Mouse (Mus musculus): ENCODE results near the gene Flt3l. TPM values are rescaled to one million over a fixed set of nuclear protein-coding genes. Genes with fewer than 3 reads are reported as not detected.
A peak's percentile ranks its signal among the peaks of the same experiment; 100 is the strongest.

Gene Flt3l
- total RNA-seq, 1 experiment from 2014 or later = 32.1 TPM

GRCm38 (mm10) chr7:45095367-45095766 is 40.9 kb downstream of the Flt3l start:
- DNase-seq = no peak

GRCm38 (mm10) chr7:45094121-45094520 is 42.1 kb downstream of the Flt3l start:
- DNase-seq = no peak

DNA sequence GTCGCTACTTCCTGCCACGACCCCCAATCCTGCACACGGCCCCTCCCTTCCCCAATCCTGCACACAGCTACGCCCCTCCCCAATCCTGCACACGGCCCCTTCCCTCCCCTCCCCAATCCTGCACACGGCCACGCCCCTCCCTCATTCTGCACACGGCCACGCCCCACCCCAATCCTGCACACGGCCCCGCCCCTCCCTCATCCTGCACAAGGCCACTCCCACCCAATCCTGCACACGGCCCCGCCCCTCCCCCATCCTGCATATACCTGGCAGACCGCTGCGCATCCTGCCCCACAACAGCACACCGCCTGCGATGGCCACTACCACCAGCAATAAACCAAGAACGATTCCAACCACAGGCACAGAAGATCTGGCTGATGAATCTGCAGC is 42.7 kb downstream of the Flt3l start:
- DNase-seq = no peak

- no peak for DNase-seq
Measured at GRCm38 (mm10) chr7:45092828-45093515, 43.3 kb downstream of the Flt3l start.

GRCm38 (mm10) chr7:45092048-45092447 is 44.2 kb downstream of the Flt3l start, which contains the start of gene Rcn3:
Gene Rcn3, minus strand, starts transcription at chr7:45092221.
- DNase-seq = peak; percentile 76

DNA sequence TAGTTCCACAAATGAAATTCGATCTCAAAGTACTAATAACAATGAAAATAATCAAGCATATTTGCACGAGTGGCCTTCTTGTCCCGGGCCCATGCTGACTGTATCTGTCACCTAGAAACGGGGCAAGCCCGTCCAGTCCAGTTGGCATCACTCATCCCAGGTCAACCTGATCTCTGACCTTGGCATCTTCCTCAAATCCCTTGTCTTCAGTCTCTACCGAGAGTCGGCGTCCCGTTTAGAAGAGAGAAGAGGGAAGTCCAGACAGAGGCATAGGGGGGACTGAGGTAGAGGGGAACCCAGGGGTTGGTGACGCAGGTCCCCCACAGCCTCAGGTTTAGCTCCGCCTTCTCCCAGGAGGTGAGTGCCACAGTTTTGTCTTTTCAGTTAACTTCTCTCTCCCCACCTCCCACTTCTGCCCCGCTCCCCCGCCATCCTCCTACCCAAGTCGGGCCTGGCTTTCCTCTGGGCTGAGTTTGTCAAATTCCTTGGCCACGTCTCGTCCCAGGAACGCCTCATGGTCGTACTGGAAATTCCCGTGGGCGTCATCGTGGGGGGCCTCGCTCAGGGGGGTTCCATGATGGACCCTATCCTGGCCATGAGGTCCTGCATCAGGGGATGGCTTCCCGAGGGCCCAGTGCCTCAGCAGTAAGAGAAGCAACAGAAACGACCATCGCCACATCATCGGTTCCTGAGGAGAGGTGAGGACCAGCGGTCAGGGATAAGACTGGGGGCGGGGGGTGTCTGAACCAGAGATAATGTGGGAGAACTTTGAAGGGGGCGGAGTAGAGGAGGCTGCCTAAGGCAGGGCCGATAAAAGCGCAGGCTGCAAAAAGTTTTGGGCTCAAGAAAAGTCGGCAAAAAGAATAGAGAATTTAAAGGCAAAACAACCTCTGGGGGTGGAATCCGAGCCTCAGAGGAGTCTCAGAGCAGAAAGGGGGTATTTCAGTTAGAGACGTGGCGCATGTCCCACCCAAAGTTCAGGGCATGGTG is 44.9 kb downstream of the Flt3l start:
- DNase-seq = no peak

GRCm38 (mm10) chr7:45090251-45090977 is 45.8 kb downstream of the Flt3l start:
- DNase-seq = no peak

DNA sequence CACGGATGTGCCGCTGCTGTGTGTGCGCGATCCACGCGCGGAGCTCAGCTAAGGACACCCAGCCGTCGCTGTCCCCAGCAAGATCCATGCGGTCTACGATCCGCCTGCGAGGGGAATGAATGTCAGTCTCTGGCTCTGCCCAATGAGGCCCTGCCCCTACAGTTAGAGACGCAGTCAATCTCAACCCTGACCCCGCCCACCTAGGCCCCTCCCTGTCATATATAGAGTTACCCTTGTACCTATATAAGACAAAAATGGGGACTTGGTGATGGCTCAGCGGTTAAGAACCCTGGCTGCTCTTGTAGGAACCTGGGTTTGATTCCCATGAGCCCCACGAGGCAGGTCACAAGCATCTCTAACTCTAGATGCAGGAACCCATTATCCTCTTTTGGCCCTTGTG is 47.6 kb downstream of the Flt3l start:
- no peak for DNase-seq

DNA sequence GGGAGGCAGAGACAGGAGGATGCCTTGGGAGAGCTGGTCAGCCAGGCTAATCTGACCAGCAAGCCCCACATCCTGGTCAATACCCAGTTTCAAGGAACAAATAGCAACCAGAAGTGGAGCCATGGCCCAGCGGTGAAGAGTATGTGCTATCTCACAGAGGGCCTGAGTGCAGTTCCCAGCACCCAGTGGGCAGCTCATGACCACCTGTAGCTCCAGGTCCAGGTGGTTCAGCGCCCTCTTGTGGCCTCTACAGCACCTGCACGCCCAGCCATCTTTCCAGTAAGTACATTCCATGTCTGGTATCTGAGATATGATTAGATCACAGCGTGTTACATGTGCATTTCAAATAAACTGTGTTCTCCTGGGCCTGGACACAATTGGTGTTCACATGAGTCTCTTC is 50.1 kb downstream of the Flt3l start:
- DNase-seq = no peak

DNA sequence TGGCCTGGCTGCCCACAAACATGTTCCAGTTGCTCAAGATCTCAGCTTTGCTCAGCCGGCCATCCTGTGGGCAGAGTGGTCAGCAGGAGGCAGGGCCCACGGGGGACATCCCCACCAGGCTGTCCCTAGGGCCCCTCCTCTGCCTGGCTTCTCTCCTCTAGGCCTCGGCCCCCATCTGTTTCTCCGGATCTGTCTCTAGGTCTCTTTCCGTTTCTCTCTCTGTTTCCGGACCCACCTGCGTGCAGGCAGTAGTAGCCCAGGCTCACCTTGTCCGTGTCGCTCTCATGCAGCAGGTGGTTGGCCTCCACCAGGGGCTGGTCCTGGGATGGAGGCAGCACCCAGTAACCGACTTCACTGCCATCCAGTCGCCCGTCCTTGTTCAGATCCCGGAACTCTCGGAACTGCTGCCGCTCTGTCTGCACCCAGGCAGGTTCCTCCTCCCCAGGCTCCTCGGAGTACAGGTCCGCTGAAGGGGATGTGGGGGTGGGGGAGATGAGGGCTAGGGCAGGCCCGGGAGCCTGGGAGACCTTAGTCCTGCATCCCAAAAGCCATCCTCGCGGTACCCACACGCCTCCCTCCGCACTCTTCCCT is 52.8 kb downstream of the Flt3l start:
- DNase-seq = no peak

DNA sequence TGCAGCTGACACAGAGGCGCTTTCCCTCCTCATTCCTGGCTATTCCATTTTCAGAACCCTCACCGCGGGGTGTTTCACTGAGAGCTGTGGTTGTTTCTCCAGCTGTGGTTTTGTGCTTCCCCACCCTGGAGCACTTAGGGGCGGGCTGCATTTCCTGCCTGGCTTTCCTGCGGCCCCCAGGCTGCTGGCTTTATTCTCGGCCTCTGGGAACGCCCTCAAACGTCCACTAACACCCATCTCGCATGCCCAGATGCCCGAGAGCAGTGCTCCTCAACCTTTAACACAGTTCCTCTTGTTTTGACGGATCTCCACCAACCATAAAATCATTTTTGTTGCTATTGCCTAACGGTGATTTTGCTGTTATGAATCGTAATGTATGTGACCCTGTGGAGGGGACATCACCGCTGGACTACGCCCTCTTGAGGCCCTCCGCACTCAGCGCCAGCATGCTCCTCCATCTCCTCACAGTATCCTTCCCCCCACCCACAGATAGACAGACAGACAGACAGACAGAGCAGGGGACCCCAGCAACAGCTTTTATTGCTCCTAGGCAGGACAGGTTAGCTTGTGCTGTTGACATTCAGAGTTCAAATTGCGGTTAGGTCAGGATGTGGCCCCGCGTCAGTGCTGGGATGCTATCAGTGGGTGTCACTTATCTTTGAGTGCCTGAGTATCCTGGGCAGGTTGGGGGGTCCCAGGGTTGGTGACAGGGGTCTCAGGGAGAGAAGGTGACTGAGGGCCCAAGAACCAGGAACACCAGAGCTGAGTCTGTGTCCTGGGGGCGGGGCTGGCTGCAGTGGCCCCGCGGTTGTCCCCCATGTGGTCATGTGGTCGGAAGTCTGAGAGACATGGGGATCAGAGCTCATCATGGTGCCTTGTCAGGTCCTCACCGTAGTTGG is 53.6 kb downstream of the Flt3l start:
- no peak for DNase-seq

GRCm38 (mm10) chr7:45081016-45081415 is 55.2 kb downstream of the Flt3l start:
- no peak for DNase-seq

- DNase-seq = peak; percentile 90
Measured at GRCm38 (mm10) chr7:45079856-45080255, 56.4 kb downstream of the Flt3l start.

Small RNA genes within 50 kb of the gene (microRNA-seq; reads per million reads assigned to microRNA genes)
- gene Mir150 = 289 to 671 reads per million in 2 experiments
- gene Mir5121 = 32.9 to 51.2 reads per million in 2 experiments
- gene Mir7055 = 0 reads per million in 2 experiments

Other genes with a start within 250 kb of the Flt3l start
- 93.7 and 103 TPM in 2 replicates for gene Med25, start 243.7 kb downstream of the Flt3l start, total RNA-seq (2021)
- gene Fuz, start 240.4 kb downstream of the Flt3l start, total RNA-seq (2021) = 37.4 and 37.8 TPM in 2 replicates
- 83.7 and 115 TPM in 2 replicates for gene Ap2a1, start 206.9 kb downstream of the Flt3l start, total RNA-seq (2021)
- not detected in 2 replicates for gene Tsks, start 193.2 kb downstream of the Flt3l start, total RNA-seq (2021)
- 13.3 and 16.5 TPM in 2 replicates for gene Cpt1c, start 161.6 kb downstream of the Flt3l start, total RNA-seq (2021)
- gene Prmt1, start 149.9 kb downstream of the Flt3l start, total RNA-seq (2021) = 177 and 221 TPM in 2 replicates
- 138 and 151 TPM in 2 replicates for gene Irf3, start 138.8 kb downstream of the Flt3l start, total RNA-seq (2021)
- 18.7 and 24.4 TPM in 2 replicates for gene Bcl2l12, start 137.7 kb downstream of the Flt3l start, total RNA-seq (2021)
- gene Scaf1, start 120.1 kb downstream of the Flt3l start, total RNA-seq (2021) = 86.4 and 99.4 TPM in 2 replicates
- 94.0 and 102 TPM in 2 replicates for gene Rras, start 118.5 kb downstream of the Flt3l start, total RNA-seq (2021)
- gene Prr12, start 83.6 kb downstream of the Flt3l start, total RNA-seq (2021) = 71.1 and 78.5 TPM in 2 replicates
- gene Nosip, start 74.0 kb downstream of the Flt3l start, total RNA-seq (2021) = 46.5 and 67.2 TPM in 2 replicates
- gene Prrg2, start 73.8 kb downstream of the Flt3l start, total RNA-seq (2021) = 19.2 and 21.4 TPM in 2 replicates
- gene Rcn3, start 44.2 kb downstream of the Flt3l start, total RNA-seq (2021) = 27.7 and 33.5 TPM in 2 replicates
- 88.4 and 96.1 TPM in 2 replicates for gene Fcgrt, start 32.6 kb downstream of the Flt3l start, total RNA-seq (2021)
- 1,211 and 1,259 TPM in 2 replicates for gene Rps11, start 12.0 kb downstream of the Flt3l start, total RNA-seq (2021)
- 1,469 and 1,540 TPM in 2 replicates for gene Rpl13a, start 7.7 kb downstream of the Flt3l start, total RNA-seq (2021)
- not detected in 2 replicates for gene Gm45713, start 201 bp downstream of the Flt3l start, total RNA-seq (2021)
- gene Pih1d1, start 17.9 kb upstream of the Flt3l start, total RNA-seq (2021) = 61.7 and 74.3 TPM in 2 replicates
- gene Aldh16a1, start 18.2 kb upstream of the Flt3l start, total RNA-seq (2021) = 79.2 and 106 TPM in 2 replicates
- 0.15 and 0.33 TPM in 2 replicates for gene Slc17a7, start 27.5 kb upstream of the Flt3l start, total RNA-seq (2021)
- not detected in 2 replicates for gene Gfy, start 43.1 kb upstream of the Flt3l start, total RNA-seq (2021)
- gene Pth2, start 44.6 kb upstream of the Flt3l start, total RNA-seq (2021) = not detected in 2 replicates
- gene Ccdc155, start 68.5 kb upstream of the Flt3l start, total RNA-seq (2021) = 0.12 TPM in 1 of 2 replicates, not detected in the other
- gene Dkkl1, start 75.7 kb upstream of the Flt3l start, total RNA-seq (2021) = not detected in 2 replicates
- 15.0 and 15.3 TPM in 2 replicates for gene Tead2, start 79.3 kb upstream of the Flt3l start, total RNA-seq (2021)
- gene Cd37, start 102.7 kb upstream of the Flt3l start, total RNA-seq (2021) = 2.7 TPM in 2 replicates
- gene Slc6a16, start 104.7 kb upstream of the Flt3l start, total RNA-seq (2021) = not detected in 2 replicates
- not detected in 2 replicates for gene Slc6a21, start 141.1 kb upstream of the Flt3l start, total RNA-seq (2021)
- 9.3 and 14.2 TPM in 2 replicates for gene Trpm4, start 197.3 kb upstream of the Flt3l start, total RNA-seq (2021)
- 0.18 TPM in 1 of 2 replicates, not detected in the other for gene Hrc, start 198.9 kb upstream of the Flt3l start, total RNA-seq (2021)
- 1.9 and 2.9 TPM in 2 replicates for gene Ppfia3, start 230.6 kb upstream of the Flt3l start, total RNA-seq (2021)
- gene Lin7b, start 234.2 kb upstream of the Flt3l start, total RNA-seq (2021) = 8.7 TPM in 1 of 2 replicates, not detected in the other

Data from adrenal gland, postnatal 25 days (tissue).